Mouse (Mus musculus): ENCODE measurements around the gene Fut4. TPM values are rescaled to one million over a fixed set of nuclear protein-coding genes. Genes with fewer than 3 reads are reported as not detected.
A peak's percentile ranks its signal among the peaks of the same experiment; 100 is the strongest.

Fut4 gene
- polyA plus RNA-seq, 2 experiments, result 2.0 to 2.1 TPM

- ATAC-seq (ENCODE audit: low FRiP score, low read depth), result no peak
- H3K4me1 ChIP-seq (ENCODE audit: control insufficient read depth, insufficient read depth, low read length), result peaks cover 19% of the 10 kb centered on the region
- H3K36me3 ChIP-seq (ENCODE audit: control insufficient read depth, insufficient read depth, low read length), result no peaks in the 10 kb centered on the region
- no peaks in the 10 kb centered on the region for H3K27me3 ChIP-seq (ENCODE audit: control insufficient read depth, insufficient read depth, low read length)
- no peak overlapping the region for H3K27ac ChIP-seq (replicated peaks; ENCODE audit: low read depth, low read length)
- no peak for DNase-seq (ENCODE audit: low spot score)
- no peak for TF ChIP-seq POLR2A (IDR thresholded peaks at IDR 0.05; ENCODE audit: borderline replicate concordance, extremely low read depth, insufficient read depth, insufficient read length)
- no peak overlapping the region for H3K4me2 ChIP-seq (replicated peaks; ENCODE audit: low read depth, low read length, severe bottlenecking)
- WGBS, result 89% methylated on average over 2 of the region's 2 CpGs
- no peaks in the 10 kb centered on the region for H3K9me3 ChIP-seq (ENCODE audit: control insufficient read depth, low read length)
- no peak overlapping the region for H3K4me3 ChIP-seq (replicated peaks; ENCODE audit: low read length)
- no peak overlapping the region for H3K9ac ChIP-seq (ENCODE audit: low read depth, low read length, severe bottlenecking)
Observed at GRCm38 (mm10) chr9:14772074-14772473, 19.9 kb upstream of the Fut4 start.

GRCm38 (mm10) chr9:14770803-14771471, 18.7 kb upstream of the Fut4 start, which contains the start of gene 1700012B09Rik:
Gene 1700012B09Rik, minus strand, starts transcription at chr9:14771030.
- WGBS, result 16% methylated on average over 23 of the region's 23 CpGs
- no peak within 1 kb of the TSS; the same call in 1 of the 2 replicates for H3K9ac ChIP-seq (ENCODE audit: low read depth, low read length, severe bottlenecking)
- ATAC-seq (ENCODE audit: low FRiP score, low read depth), result no peak

GRCm38 (mm10) chr9:14769811-14770210, 17.6 kb upstream of the Fut4 start:
- Histone ChIP-seq H3K9ac (ENCODE audit: low read depth, low read length, severe bottlenecking) (no peak overlapping the region), H3K36me3 (ENCODE audit: control insufficient read depth, insufficient read depth, low read length) (no peaks in the 10 kb centered on the region), H3K27ac (replicated peaks; ENCODE audit: low read depth, low read length) (no peak overlapping the region), H3K4me1 (ENCODE audit: control insufficient read depth, insufficient read depth, low read length) (peaks cover 19% of the 10 kb centered on the region), H3K4me2 (replicated peaks; ENCODE audit: low read depth, low read length, severe bottlenecking) (no peak overlapping the region), H3K9me3 (ENCODE audit: control insufficient read depth, low read length) (no peaks in the 10 kb centered on the region), H3K4me3 (replicated peaks; ENCODE audit: low read length) (no peak overlapping the region), H3K27me3 (ENCODE audit: control insufficient read depth, insufficient read depth, low read length) (no peaks in the 10 kb centered on the region)
- DNase-seq (ENCODE audit: low spot score) (no peak), ATAC-seq (ENCODE audit: low FRiP score, low read depth) (0 out of 2 replicates have a peak, but pooled peaks have one; percentile 4)
- WGBS, result 29% methylated on average over 4 of the region's 6 CpGs
- no peak for TF ChIP-seq POLR2A (IDR thresholded peaks at IDR 0.05; ENCODE audit: borderline replicate concordance, extremely low read depth, insufficient read depth, insufficient read length)

More at GRCm38 (mm10) chr9:14770803-14771471, 18.7 kb upstream of the Fut4 start, which contains the start of gene 1700012B09Rik:
- H3K27ac ChIP-seq (replicated peaks; ENCODE audit: low read depth, low read length), result no peak within 1 kb of the TSS
- H3K4me3 ChIP-seq (replicated peaks; ENCODE audit: low read length), result no peak within 1 kb of the TSS
- H3K4me2 ChIP-seq (replicated peaks; ENCODE audit: low read depth, low read length, severe bottlenecking), result peak within 1 kb of the TSS; percentile 25; the same call in 1 of the 2 replicates
- no peaks in the 10 kb centered on the region for H3K9me3 ChIP-seq (ENCODE audit: control insufficient read depth, low read length)
- H3K27me3 ChIP-seq (ENCODE audit: control insufficient read depth, insufficient read depth, low read length), result no peaks in the 10 kb centered on the region
- H3K36me3 ChIP-seq (ENCODE audit: control insufficient read depth, insufficient read depth, low read length), result no peaks in the 10 kb centered on the region
- DNase-seq (ENCODE audit: low spot score), result no peak
- H3K4me1 ChIP-seq (ENCODE audit: control insufficient read depth, insufficient read depth, low read length), result peaks cover 19% of the 10 kb centered on the region
- no peak for TF ChIP-seq POLR2A (IDR thresholded peaks at IDR 0.05; ENCODE audit: borderline replicate concordance, extremely low read depth, insufficient read depth, insufficient read length)

- peaks cover 5% of the 10 kb centered on the region for H3K4me1 ChIP-seq (ENCODE audit: control insufficient read depth, insufficient read depth, low read length)
- H3K36me3 ChIP-seq (ENCODE audit: control insufficient read depth, insufficient read depth, low read length), result no peaks in the 10 kb centered on the region
- no peak overlapping the region for H3K4me2 ChIP-seq (replicated peaks; ENCODE audit: low read depth, low read length, severe bottlenecking)
- H3K27me3 ChIP-seq (ENCODE audit: control insufficient read depth, insufficient read depth, low read length), result no peaks in the 10 kb centered on the region
- 20% methylated on average over 7 of the region's 7 CpGs for WGBS
- H3K9me3 ChIP-seq (ENCODE audit: control insufficient read depth, low read length), result no peaks in the 10 kb centered on the region
- no peak overlapping the region for H3K9ac ChIP-seq (ENCODE audit: low read depth, low read length, severe bottlenecking)
- TF ChIP-seq POLR2A (IDR thresholded peaks at IDR 0.05; ENCODE audit: borderline replicate concordance, extremely low read depth, insufficient read depth, insufficient read length), result no peak
- no peak overlapping the region for H3K27ac ChIP-seq (replicated peaks; ENCODE audit: low read depth, low read length)
- no peak overlapping the region for H3K4me3 ChIP-seq (replicated peaks; ENCODE audit: low read length)
- ATAC-seq (ENCODE audit: low FRiP score, low read depth) (no peak), DNase-seq (ENCODE audit: low spot score) (peak; percentile 61)
Observed at GRCm38 (mm10) chr9:14764765-14765164, 12.6 kb upstream of the Fut4 start.

GRCm38 (mm10) chr9:14759261-14759660, 7.1 kb upstream of the Fut4 start:
- Histone ChIP-seq H3K27me3 (ENCODE audit: control insufficient read depth, insufficient read depth, low read length) (no peaks in the 10 kb centered on the region), H3K4me3 (replicated peaks; ENCODE audit: low read length) (no peak overlapping the region), H3K9me3 (ENCODE audit: control insufficient read depth, low read length) (no peaks in the 10 kb centered on the region), H3K9ac (ENCODE audit: low read depth, low read length, severe bottlenecking) (no peak overlapping the region), H3K36me3 (ENCODE audit: control insufficient read depth, insufficient read depth, low read length) (no peaks in the 10 kb centered on the region), H3K27ac (replicated peaks; ENCODE audit: low read depth, low read length) (no peak overlapping the region), H3K4me2 (replicated peaks; ENCODE audit: low read depth, low read length, severe bottlenecking) (no peak overlapping the region), H3K4me1 (ENCODE audit: control insufficient read depth, insufficient read depth, low read length) (no peaks in the 10 kb centered on the region)
- ATAC-seq (ENCODE audit: low FRiP score, low read depth) (no peak), DNase-seq (ENCODE audit: low spot score) (no peak)
- TF ChIP-seq POLR2A (IDR thresholded peaks at IDR 0.05; ENCODE audit: borderline replicate concordance, extremely low read depth, insufficient read depth, insufficient read length), result no peak

All from limb, embryonic 14.5 days (tissue).